Mouse (Mus musculus) heart, postnatal 4 days (tissue): ENCODE measurements at regions not wholly inside any gene's neighbourhood (a gene's known extent, or its start where the extent isn't known, plus 50 kb on each side); places are given as distances from the start of the nearest gene placed in this dataset.
"Not testable (repeated sequence)": the region's sequence is repeated elsewhere in the genome, so short reads cannot be mapped to it uniquely, and the experiment has no call there.

Experiments
- DNase-seq: peaks from one replicate; pipeline ENCODE4 v3.0.0; 2021

GRCm38 (mm10) chrX:166809165-166809564, 223.6 kb upstream of the Egfl6 start:
- no peak for DNase-seq

DNA sequence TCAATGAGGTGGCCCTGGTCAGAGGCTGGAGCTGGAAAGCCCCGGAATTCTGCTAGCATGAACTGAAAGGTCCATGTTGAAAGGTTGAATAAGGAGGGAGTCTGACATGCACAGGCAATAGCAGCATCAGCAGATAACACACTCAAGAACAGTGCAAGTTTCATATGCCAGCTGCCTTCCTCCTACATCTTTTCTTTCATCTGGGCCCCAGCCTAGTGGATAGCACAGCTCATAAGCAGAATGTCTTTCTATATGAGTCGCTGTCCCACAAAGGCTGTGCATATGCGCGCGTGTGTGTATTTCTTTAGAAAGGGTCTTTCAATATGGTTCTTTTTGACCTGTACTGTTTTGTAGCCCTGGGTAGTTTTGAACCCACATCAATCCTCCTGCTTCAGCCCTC, 222.7 kb upstream of the Egfl6 start:
- no peak for DNase-seq

DNA sequence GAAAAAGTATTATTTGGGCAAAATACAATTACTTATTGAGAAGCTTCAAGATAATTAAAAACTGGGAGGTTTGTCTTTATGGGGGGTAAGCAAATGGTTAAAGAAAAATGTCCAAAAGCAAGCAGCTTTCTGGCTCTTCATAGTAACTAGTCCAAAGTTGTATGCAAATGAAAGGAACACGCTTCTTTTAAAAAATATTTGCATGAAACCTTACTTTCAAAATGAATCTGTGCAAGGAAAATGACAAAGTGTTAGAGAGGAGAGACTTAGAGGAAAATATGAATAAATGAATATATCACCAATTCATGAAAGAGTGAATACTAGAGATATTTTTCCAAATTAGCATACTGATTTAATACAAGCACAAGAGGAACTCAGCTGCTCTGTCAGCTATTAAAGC, 220.4 kb upstream of the Egfl6 start:
- no peak for DNase-seq

GRCm38 (mm10) chrX:166805480-166805879, 220.0 kb upstream of the Egfl6 start:
- DNase-seq: no peak

DNA sequence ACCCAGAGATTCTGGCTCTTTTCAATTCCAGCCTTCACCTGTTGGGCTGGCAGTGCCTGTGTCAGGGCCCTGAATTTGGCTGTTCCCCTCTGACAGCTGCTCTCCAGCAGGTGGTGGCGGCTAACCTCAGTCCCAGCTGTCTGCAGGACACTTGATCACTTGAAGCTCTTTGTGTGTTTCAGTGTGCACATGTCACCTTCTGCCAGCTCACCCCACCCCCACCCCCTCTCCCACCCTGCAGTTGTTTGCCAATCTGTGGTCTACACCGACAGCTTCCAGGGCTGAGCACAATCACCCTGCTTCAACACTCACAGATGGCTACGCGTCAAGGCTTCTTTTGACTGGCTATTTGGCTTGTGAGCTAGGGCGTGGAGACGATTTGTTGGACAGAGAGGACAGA, 217.7 kb upstream of the Egfl6 start:
- DNase-seq: peak; percentile 10

- DNase-seq: no peak
Observed at GRCm38 (mm10) chrX:166801017-166801416, 215.5 kb upstream of the Egfl6 start.

- no peak for DNase-seq
Observed at GRCm38 (mm10) chrX:166795651-166796050, 210.1 kb upstream of the Egfl6 start.

GRCm38 (mm10) chrX:166789031-166789430, 203.5 kb upstream of the Egfl6 start:
- DNase-seq: no peak

DNA sequence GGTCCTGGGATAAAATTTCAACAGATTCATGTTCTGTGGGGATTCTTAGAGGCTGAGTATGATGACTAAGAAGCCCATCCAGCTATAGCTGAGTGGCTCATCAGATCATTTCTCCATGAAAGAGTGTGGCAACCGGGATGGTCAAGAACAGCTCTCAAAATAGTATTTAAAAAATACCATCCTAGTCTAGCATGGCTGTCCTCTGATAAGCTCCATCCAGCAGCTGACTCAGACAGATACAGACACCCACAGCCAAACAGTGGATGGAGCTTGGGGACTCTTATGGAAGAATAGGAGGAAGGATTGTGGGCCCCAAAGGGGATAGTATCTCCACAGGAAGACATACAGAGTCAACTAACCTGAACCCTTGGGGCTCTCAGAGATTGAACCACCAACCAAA, 201.6 kb upstream of the Egfl6 start:
- DNase-seq: not testable (repeated sequence)

GRCm38 (mm10) chrX:166785615-166786014, 200.1 kb upstream of the Egfl6 start:
- DNase-seq: no peak

GRCm38 (mm10) chrX:166783377-166783776, 197.9 kb upstream of the Egfl6 start:
- no peak for DNase-seq

- no peak for DNase-seq
Observed at GRCm38 (mm10) chrX:166779334-166780092, 194.0 kb upstream of the Egfl6 start.

- no peak for DNase-seq
Observed at GRCm38 (mm10) chrX:166773408-166773854, 187.9 kb upstream of the Egfl6 start.

GRCm38 (mm10) chrX:166766991-166767390, 181.5 kb upstream of the Egfl6 start:
- DNase-seq: no peak

DNA sequence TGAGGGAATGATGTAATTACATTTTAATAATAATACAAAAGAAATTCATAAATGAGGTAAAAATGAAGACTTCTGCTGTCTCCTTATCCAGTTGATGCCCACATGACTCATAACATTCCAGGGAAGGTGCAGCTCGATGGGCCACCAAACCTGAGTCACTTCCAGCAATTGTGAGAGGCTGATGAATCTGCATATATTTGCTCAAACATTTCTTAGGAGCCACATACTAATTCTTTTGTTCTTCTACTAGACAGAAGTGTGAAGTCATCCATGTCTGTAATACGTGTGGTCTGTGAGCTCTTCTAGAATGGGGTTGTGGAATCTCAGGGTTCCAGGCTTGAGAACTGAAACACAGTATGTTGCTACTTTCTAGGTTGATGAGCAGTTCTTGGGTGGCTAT, 180.1 kb upstream of the Egfl6 start:
- no peak for DNase-seq

GRCm38 (mm10) chrX:166762098-166762497, 176.6 kb upstream of the Egfl6 start:
- DNase-seq: no peak

DNA sequence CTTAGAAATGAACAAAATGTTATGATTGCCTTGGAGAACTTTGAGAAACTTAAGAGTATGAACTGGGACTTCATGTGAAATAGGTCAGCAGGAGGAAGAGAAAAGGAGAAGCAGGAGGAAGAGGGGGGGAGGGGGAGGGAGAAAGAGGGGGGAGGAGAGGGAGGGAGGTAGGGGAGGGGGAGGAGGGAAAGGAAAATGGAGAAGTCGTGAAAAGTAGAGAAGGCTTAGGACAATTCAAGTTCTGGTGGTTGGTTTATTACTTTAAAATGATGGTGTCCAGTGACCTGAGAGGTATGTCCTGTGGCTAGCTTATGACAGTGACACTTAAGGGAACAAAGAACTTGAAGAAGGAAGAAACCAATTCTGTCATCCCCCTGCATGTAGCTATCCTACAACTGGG, 171.6 kb upstream of the Egfl6 start:
- DNase-seq: no peak

- no peak for DNase-seq
Observed at GRCm38 (mm10) chrX:166754967-166755654, 169.6 kb upstream of the Egfl6 start.

DNA sequence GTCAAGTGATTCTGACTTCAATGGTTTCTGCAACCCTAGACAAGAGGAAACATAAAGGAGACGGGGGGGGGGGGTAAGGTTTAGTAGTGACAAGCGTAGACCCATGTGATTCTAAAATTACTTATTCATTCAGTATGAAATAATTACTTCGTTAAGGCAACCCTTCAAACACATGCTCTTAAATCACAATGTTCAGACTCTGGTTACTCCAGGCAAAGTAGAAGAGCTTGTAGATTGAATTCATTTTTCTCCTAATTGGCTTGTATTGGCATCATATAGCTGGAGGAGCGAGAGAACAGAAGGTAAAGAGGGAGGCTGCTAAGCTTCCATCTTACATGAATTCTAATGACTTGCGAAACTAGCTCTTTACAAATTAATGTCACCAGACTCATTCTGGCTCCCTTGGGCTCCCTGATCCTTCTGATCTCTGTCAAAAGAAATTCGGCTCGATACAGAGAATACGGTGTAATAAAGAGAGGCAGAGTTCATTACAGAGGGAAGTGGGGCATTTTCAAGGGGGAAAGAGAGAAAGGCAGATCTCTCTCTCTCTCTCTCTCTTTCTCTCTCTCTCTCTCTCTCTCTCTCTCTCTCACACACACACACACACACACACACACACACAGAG, 163.6 kb upstream of the Egfl6 start:
- no peak for DNase-seq

- no peak for DNase-seq
Observed at GRCm38 (mm10) chrX:166731354-166731753, 145.8 kb upstream of the Egfl6 start.

GRCm38 (mm10) chrX:166728622-166728928, 143.1 kb upstream of the Egfl6 start:
- DNase-seq: no peak

- DNase-seq: no peak
Observed at GRCm38 (mm10) chrX:166727823-166728621, 142.5 kb upstream of the Egfl6 start.
